Mouse (Mus musculus) thymus, adult 18-20 months (tissue): ENCODE measurements at regions not wholly inside any gene's neighbourhood (a gene's known extent, or its start where the extent isn't known, plus 50 kb on each side); places are given as distances from the start of the nearest gene placed in this dataset.

Experiments
- DNase-seq, 2 experiments: peaks; one replicate each; pipeline ENCODE4 v3.0.0; 2022; ENCODE audit warnings: mixed read lengths in 2 of 2

GRCm38 (mm10) chr8:35877581-35877980 is 112.0 kb downstream of the Gm19410 start:
- DNase-seq, result no peak

- DNase-seq, result no peak
Measured at GRCm38 (mm10) chr8:35881810-35882209, 116.2 kb downstream of the Gm19410 start.

GRCm38 (mm10) chr8:35882638-35883455 is 117.3 kb downstream of the Gm19410 start:
- DNase-seq, result no peak

GRCm38 (mm10) chr8:35883456-35883780 is 117.8 kb downstream of the Gm19410 start:
- DNase-seq, result no peak

GRCm38 (mm10) chr8:35884545-35884944 is 119.0 kb downstream of the Gm19410 start:
- no peak for DNase-seq

GRCm38 (mm10) chr8:35890083-35890482 is 124.5 kb downstream of the Gm19410 start:
- DNase-seq, result no peak

GRCm38 (mm10) chr8:35891769-35892168 is 126.2 kb downstream of the Gm19410 start:
- no peak for DNase-seq

GRCm38 (mm10) chr8:35898493-35898892 is 132.9 kb downstream of the Gm19410 start:
- no peak for DNase-seq

- DNase-seq, result no peak
Measured at GRCm38 (mm10) chr8:35901490-35901889, 135.9 kb downstream of the Gm19410 start.

GRCm38 (mm10) chr8:35904711-35905450 is 139.3 kb downstream of the Gm19410 start:
- no peak for DNase-seq

GRCm38 (mm10) chr8:35907998-35908397 is 142.4 kb downstream of the Gm19410 start:
- no peak for DNase-seq

GRCm38 (mm10) chr8:35912264-35912663 is 146.7 kb downstream of the Gm19410 start:
- no peak for DNase-seq

GRCm38 (mm10) chr8:35915878-35916518 is 150.4 kb downstream of the Gm19410 start:
- DNase-seq, result no peak

GRCm38 (mm10) chr8:35917573-35917972 is 152.0 kb downstream of the Gm19410 start:
- no peak for DNase-seq

- DNase-seq, result no peak
Measured at GRCm38 (mm10) chr8:35919451-35919850, 153.9 kb downstream of the Gm19410 start.

GRCm38 (mm10) chr8:35919859-35920675 is 154.5 kb downstream of the Gm19410 start:
- DNase-seq, result no peak

- no peak for DNase-seq
Measured at GRCm38 (mm10) chr8:35924026-35924425, 158.4 kb downstream of the Gm19410 start.

- DNase-seq, result no peak
Measured at GRCm38 (mm10) chr8:35927408-35927871, 161.8 kb downstream of the Gm19410 start.

- DNase-seq, result no peak
Measured at GRCm38 (mm10) chr8:35930291-35930690, 164.7 kb downstream of the Gm19410 start.

GRCm38 (mm10) chr8:35933186-35934114 is 167.9 kb downstream of the Gm19410 start:
- DNase-seq, result no peak

- DNase-seq, result no peak
Measured at GRCm38 (mm10) chr8:35934115-35934607, 168.6 kb downstream of the Gm19410 start.
